Mouse (Mus musculus) urinary bladder, postnatal 25 days (tissue): ENCODE data around the gene Flt1.

Source experiments
- DNase-seq: peaks from one replicate; pipeline ENCODE4 v3.0.0; 2022; ENCODE audit warnings: low spot score

Gene Flt1

DNA sequence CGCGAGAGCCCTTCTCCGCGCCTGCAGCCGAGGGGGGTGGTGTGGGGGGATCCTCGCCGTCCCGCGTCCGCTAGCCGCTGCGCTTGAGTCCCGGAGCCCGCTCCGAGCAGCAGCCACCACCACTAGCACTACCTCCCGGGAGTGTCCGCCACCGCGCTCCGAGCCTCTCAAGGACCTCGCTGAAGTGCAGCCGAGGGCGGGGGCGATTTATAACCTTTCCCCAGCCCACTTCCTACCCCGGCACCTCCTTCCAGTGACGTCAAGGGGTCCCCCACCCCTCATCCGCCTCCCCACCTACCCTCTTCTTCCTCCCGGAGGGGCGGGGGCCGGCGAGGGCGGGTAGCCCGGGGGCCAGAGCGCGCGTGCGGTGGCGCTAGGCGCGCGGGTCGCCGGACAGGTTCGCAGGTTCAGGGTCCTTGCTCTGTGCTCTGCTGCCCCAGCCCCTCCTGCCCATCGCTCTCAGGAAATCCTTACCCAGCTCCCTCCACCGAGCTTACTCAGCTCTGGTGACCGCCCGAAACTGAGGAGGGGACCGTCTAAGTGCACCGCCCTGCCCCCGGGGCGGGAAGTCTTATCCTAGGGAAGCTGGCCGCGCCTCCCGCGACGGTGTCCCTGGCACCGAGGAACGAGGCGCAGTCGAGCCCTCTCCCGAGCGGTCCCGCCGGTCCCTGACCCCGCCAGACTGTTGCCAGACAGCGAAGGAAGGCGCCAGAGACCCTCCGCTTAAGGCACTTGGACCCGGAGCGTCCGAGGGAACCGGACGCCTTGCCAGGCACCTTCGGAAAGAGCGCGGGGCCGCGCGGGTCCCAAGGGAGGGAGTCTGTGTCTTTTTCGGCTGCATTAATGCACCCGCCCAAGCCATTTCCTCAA lies at the start of gene Flt1:
Gene Flt1 (minus strand): TSS at position 181 of the 870 bp plus-strand sequence.
- DNase-seq = peak; percentile 14

DNA sequence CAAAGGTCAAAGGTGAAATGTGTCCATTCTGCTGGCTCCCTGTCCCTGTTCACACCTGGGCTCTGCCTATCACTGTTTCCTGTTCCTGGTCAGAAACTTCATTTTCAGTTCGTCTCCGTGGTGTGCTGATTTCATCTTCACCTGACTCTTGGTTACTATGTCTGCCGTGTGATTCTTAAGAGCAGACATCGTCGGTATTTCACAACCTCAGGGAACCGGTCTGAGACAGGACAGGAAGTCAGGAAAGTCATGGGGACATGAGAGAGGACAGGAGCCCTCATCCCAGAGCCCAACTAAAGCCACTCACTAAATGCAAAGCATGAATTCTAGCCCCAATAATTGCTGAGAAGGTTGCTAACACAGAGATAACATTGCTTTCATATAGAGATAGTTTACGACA lies 49.4 kb upstream of the Flt1 start:
- no peak for DNase-seq

DNA sequence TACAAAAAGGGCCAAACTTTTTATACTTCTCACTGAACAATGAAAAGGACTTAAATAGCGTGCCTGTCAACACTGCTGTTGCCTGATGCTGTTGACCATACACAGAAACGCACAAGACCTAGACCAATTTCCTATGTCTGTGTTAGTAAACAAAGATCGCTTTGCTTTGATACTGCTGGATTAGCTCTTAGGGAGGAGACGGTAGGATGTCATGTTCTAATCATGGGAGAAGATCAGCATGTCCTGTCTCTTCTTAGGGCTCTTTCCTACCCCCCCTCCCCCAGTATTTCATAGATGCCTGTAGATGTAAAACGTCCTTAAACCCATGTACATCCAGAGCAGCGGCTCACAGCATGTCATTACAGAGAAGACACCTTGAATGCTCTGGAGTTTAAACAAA lies 44.1 kb upstream of the Flt1 start:
- DNase-seq = no peak

DNA sequence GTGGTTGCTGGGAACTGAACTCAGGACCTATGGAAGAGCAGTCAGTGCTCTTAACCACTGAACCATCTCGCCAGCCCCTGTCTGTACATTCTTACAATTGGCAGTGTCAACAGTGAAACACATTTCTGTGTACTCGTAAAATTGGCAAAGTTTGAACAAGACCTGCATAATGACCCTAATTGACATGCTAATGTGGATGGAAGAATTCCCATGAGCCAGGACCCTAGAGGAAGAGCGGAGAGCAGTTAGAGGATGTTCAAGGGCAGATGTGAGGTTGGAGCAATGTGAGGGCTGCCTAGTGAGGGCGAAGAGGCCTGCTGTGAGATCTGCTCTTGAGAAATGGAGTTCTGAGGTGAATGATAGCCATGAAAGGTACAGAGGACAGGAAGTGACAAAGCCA lies 38.2 kb upstream of the Flt1 start:
- DNase-seq = no peak

DNA sequence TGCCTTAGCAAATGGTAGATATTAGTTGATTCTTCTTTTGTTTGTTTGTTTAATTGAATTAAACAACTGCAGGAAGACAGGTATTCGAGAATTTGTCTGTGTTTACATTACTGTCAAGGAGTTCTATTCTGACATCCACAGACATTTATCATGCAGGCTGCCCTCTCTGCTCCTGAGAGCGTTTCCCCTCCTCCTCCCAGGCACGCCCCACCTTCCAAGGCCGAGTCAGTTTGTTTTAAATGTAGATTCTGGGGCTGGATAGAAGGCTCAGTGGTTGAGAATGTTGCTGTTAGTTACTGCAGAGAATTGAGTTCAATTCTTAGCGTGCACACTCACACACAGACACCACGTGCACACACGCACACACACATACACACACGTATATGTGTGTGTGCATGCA lies 36.2 kb upstream of the Flt1 start:
- no peak for DNase-seq

DNA sequence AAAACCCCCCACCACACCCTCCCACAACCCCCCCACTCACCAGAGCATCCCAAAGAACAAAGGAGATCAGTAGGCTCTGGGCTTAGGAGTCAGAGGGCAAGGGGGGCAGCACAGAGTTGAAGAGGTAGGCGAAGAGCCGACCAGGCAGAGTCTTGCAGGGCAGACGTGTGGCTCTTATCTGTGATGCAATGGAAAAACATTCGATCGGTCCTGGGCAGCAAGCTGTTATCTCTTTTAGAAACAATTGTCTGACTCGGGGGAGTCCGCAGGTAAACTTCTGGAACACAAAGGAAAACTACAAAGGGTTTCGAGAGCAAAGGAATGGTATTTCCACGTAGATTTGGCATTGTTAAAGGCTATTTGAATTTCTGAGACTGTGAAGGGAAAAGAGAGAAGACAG lies 35.5 kb upstream of the Flt1 start:
- DNase-seq = no peak

DNA sequence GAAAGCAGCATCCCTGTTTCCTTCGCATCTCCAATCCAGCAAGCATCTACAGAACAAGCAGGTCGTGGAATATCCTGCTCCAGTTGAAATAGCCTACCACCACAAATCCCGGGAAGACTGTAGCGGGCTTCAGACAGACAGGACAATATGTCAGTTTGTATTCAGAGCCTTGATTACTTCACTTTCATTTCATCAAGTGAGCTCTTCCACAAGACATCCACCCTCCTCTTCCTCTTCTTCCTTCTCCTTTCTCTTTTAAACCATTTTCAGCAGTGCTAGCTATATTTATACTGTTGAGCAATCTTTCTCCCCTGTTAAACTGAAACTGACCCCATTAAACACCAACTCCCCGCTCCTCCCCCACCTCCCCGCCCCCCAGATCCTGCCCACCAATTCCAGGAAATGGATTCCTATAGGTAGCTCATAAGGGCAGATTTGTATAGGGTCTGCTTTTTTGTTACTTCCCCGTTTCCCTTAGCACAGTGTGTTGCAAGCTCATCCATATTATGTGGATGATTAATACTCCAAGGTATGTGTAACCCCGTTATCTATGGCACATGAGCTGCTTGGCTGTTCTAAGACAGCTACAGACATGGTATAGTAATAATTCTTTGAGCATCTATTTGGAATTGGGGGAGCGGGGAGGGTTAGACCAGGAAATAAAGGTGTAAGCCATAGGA lies 33.0 kb upstream of the Flt1 start:
- DNase-seq = no peak

DNA sequence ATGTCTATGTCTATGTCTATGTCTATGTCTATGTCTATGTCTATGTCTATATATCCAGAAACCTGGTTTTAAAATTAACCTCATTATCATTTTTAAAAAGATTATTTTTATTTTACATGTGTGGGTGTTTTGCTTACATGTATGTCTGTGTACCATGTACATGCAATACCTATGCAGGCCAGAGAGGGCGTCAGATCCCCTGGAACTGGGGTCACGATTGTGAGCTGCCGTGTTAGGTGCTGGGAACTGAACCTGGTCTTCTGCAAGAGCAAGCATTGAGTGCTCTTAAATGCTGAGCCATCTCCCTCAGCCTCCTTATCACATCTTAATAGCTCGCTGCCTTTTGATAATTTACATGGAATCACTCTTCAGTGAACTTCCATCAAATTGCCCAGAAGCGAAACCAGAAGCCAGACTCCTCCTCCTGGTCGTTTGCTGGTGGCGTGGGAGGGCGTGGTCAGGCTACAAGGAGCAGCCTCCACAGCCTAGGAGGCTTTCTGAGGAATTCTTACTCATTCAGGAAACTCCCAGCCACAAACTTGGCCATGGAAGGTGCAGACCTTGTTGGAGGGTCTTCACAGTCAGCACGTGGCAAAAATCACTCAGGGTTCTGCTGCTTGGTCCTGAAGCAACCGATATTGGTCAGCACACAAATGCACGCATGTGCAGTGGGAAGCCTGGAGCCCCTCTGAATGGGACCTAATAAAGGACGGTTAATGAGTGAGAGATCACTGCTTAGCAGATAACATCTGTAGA lies 32.2 kb upstream of the Flt1 start:
- peak; percentile 36 for DNase-seq

DNA sequence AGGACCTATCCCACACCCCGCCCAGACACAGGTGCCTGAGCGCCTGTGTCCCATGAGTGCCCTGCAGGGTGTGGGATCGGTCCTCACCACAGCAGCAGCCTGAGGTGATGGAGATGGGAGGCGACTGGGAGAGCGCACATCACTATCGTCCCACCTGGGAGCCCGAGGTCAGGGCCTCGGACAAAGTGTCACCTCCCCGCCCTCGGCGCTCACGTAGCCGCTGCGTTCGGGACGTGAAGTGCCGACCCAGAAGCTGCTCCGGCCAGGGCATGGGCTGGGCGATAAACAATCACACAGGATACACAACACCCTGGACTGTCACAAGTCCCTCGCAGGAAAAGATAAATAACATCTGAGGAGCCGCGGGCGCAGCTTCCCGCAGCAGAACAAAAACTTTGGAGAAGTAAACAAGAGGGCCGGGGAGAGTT lies 27.1 kb upstream of the Flt1 start:
- DNase-seq = no peak

DNA sequence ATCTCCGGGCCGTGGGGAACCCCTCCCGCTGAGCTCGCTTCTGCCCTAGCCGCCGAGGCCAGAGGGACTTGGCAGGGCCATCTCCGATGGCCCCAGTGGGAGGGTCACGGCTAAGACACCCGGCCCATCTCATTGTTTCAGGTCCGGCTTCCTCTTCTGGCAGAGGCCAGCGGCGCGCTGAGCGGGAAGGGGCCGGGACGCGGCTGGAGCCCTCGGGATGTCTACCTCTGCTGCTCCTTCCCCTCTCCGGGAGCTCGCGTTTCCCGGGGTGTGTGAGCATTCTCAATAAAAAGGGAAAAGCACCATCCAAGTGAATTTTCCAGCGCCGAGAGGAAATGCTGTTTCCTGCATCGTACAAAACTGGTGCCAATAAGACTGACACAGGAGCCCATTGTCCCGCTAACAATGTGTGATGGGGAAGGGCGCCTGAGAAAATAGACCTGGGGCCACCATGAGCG lies 25.9 kb upstream of the Flt1 start:
- peak; percentile 7 for DNase-seq

DNA sequence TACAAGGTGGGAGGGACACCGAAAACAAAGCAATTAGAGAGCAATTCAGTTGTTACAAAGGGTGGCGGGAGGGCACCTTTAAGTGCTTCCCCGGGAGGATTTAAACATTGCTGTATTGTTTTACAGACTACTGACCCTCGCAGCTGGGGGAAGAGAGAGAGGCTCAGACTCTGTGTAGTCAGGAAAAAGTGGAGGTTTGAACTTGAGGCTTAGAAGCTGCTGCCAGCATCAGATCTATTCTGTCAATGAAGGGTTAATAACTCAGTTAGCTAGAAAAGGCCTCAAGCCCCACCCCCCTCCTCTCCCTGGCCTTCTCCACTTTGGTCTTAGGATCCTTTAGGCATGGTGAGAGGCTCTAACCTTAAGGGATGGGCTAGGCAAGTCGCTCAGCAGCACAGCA lies 24.2 kb upstream of the Flt1 start:
- DNase-seq = no peak

DNA sequence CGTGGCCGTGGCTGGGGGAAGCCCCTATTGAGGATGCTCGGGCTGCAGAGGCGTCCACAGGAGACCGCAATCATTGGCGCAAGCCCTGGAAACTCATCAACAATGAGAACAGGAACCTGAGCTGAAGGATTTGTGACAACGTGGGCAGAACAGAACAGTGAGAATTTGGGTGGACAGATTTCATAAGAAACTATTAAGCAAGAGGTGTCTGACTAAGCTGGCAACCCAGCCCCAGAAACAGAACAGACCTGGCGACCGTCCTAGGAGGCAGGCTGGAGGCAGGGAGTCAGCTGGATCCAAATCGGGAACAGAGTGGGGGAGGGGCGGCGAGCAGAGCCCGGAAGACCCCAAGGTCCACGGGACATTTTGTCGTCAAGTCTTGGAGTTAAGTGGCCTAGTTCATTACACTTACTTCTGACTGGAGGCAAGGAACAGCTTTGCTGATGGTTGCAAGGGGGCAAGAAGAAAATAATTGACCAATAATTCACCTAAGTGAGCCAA lies 22.3 kb upstream of the Flt1 start:
- peak; percentile 49 for DNase-seq

DNA sequence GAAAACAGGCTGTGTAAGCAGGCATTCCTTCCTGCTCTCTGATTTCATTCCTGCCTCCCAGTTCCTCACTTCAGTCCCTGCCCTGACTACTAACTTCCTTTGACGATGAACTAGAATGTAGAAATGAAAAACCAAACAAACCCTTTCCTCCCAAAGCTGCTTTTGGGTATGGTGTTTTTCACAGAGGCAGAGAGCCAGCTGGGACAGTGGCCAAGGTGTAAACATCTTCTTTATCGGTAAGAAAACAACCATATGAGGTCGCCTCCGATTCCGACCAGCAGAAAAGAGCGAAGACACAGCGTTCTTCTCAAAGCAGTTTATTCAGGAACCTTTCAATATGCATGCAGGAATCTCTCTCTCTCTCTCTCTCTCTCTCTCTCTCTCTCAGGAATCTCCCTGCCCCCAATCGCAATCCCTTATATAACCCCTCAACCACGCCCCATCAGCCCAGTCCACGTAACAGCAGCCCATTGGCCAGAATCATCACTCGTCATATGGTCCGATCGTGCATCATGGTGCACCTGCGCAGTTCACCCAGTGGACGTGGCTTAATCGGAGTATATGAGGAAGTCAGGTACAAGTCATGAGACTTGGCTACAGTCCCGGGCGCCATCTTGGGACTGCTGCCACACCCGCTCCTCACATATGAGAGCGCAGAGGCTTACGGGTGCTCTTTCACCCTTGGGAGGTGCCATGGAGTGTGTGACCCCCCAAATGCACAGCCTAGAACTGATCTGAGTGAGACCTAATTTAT lies 19.3 kb upstream of the Flt1 start:
- DNase-seq = no peak

DNA sequence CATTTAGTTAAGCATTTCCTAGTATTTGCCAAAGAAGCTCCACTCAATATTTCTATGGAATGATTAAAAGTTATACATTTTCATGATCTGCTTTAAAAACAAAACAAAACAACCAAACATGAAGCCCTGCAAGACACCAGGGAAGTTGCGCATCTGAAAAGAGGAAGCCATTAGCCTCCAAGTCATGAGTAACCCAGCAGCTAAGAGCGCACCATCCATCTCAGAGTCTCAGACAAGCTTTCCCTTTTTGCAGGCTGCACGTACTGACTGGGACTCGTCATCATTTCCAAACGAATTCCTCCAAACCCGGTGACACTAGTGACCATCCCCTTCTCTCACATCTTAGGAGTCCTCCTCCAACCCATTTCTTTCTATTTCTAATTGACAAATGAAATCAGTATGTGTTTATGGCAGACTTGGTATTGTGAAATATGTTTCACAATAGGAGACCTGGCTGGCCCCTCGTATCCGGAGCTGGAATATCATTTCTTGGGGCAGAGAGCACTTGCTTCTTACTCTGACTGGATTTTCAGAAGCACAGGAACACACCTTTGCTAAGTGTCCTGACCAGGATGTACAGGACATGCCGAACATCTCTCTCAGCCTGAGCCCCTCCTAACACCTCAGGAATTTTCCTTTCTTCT lies 16.8 kb upstream of the Flt1 start:
- DNase-seq = no peak

DNA sequence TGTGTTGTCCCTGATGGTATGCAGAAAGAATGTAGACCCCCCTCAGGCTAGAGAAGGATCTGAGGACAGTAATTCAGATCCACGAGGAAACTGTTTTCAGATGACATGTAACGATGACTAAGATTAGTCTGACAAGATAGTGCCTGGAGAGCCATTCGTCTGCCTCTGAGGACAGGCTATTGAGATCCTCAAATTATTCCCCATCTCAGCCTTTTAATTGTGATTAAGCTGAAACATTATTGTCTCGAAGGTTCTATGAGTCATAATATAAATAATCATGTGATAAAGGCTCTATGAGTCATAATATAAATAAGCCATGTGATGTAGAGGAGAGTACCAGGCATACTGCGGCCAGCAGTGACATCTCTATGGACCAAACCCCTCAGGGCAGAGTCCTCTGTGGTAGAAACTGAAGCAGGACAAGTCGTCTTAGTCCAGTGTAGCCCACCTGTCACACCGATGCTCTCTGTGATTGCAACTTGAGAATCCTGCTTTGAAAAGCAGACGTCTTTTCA lies 11.0 kb upstream of the Flt1 start:
- no peak for DNase-seq

DNA sequence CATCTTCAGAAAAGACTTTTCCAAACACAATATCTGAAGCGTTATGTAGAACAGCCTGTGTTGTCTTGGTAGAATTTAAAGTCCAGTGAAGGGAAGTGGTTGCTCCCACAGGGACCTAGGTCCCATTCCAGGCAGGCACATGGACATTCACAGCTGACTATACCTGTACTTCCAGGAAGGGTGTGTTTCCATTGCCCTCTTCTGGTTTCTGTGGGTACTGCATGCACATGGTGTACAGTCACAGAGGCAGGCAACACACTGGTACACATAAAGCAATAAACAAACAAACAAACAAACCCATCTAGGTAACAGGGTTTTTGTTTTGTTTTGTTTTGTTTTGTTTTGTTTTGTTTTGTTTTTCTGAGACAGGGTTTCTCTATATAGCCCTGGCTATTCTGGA lies 7.9 kb upstream of the Flt1 start:
- no peak for DNase-seq

DNA sequence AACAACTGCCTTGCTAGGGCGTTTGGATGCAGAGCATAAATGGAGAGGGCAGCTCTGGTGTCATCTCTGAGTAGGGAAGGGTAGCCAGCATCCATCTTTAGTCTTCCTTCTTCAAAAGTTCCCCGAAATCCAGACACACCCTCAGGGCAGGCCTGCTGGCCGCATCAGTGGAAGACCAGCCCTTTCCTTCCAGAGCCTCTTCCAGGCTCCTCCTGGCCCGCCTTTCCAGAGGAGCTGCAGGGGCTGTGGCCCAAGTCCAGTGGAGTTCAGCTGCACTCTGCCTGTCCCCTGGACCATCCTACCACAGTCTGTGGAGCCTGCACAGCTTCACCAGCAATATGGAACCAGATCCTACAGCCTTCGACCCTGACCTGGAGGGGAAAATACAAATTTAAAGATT lies 7.1 kb upstream of the Flt1 start:
- no peak for DNase-seq

DNA sequence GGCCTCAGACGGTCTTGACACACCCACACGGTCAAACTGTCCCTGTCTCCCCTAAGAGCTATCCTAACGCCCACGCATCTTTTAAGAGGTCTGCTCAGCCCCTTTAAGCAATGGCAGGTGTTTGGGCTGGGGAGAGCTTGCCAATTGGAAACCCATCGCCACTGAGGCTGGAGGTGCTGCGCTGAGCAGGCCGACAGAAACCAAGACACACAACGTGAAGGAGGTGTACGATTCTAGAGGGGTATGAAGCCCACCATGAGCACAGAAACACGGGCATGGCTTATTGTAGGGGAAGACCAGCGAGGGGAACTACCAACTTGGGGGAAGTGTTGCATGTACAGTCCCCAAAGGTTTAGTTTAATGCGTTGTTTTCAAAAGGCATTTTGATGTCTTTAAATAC lies 1.7 kb upstream of the Flt1 start:
- no peak for DNase-seq

DNA sequence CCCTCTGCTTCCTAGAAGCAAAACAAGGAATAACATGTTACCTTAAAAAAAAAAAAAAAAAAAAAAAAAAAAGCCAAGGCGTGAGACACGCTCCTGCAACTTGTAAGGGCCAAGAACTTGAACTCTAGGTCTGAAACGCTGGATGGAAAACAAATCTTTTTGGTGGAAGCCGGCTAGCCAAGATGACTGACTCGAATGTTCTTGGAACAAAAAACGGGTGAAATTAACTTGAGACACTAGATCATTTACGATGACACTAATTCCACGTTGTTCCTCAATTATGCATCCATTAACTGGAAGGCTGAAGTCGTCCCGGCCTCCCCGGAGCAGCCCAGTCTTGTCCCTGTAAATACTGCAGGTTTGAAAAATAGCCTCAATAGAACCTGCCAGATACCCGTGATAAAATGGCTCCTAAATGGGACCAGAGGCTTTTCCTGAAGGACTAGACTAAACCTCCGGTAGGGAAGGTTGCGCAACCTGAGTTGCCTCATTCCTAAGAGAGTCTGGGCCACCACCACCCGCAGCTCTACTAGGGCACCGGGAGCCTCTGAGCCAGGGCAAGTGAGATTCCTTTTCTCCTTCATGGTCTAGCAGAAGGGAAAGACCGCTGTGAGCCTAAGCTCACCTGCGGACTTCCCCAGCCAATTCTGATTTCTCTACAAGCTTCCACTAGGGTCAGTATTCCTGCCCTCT lies 1.0 kb upstream of the Flt1 start:
- no peak for DNase-seq
